Mouse (Mus musculus): ENCODE results near the gene Umad1.

DNA sequence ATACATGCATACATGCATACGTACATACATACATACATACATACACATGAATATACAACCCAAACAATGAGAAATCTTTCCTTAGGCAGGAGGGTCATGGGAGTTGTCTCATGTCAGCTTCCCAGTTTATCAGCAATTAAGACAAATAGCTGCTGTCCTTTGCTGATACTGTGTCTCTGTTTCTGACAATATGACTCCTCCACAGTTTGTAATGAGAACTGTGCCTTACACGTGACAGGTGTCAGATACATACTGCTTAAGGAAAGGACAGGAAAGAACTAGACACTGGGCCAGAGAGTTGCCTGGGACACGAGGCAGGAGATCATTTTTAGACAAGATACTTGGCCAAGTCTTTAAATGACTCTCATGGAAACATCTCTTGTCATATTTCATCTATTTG is 215.2 kb downstream of the Umad1 start:
- TF ChIP-seq POLR2A (IDR thresholded peaks at IDR 0.05; ENCODE audit: low read depth, low read length) (no peak), CTCF (conservative IDR thresholded peaks at IDR 0.05; ENCODE audit: insufficient read depth, insufficient read length, low read depth, low read length) (no peak)

All from kidney, adult 2 months (tissue).